Mouse (Mus musculus) E14TG2a.4 (cell line): ENCODE data around the gene Spint2.

Experiments
- CTCF ChIP-seq: conservative IDR thresholded peaks from 2 replicates; pipeline ENCODE4 v1.5.1; 2014; ENCODE audit warnings: low read length
- NANOG ChIP-seq: IDR thresholded peaks from 2 replicates; pipeline ENCODE4 v1.6.1; 2014; ENCODE audit warnings: borderline replicate concordance, low read length, mixed read lengths
- POU5F1 ChIP-seq: IDR thresholded peaks from 2 replicates; pipeline ENCODE4 v1.6.1; 2014; ENCODE audit warnings: low read length, borderline replicate concordance

GRCm38 (mm10) chr7:29302641-29303040 is 20.9 kb upstream of the Spint2 start:
- TF ChIP-seq CTCF: no peak
- no peak for TF ChIP-seq NANOG
- TF ChIP-seq POU5F1: no peak
